Mouse (Mus musculus) kidney, postnatal 10 days (tissue): Measurements from ENCODE around the gene Dnah7a.
A peak's percentile ranks its signal among the peaks of the same experiment; 100 is the strongest.
"Not testable (repeated sequence)": the region's sequence is repeated elsewhere in the genome, so short reads cannot be mapped to it uniquely, and the experiment has no call there.

ENCODE experiments used
- DNase-seq: peaks from one replicate; pipeline ENCODE4 v3.0.0; 2021; ENCODE audit warnings: mixed read lengths

Dnah7a gene

GRCm38 (mm10) chr1:53706431-53707361, at the start of gene Dnah7a:
TSS of gene Dnah7a (minus strand) at chr1:53706784.
- peak; percentile 55 for DNase-seq

DNA sequence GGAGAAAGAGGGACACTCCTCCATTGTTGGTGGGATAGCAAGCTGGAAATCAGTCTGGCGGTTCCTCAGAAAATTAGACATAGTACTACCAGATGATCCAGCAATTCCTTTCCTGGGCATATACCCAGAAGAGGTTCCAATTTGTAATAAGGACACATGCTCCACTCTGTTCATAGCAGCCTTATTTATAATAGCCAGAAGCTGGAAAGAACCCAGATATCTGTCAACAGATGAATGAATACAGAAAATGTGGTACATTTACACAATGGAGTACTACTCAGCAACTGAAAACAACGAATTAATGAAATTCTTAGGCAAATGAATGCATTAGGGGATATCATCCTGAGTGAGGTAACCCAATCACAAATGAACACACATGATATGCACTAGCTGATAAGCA, 46.9 kb upstream of the Dnah7a start:
- DNase-seq, result not testable (repeated sequence)

DNA sequence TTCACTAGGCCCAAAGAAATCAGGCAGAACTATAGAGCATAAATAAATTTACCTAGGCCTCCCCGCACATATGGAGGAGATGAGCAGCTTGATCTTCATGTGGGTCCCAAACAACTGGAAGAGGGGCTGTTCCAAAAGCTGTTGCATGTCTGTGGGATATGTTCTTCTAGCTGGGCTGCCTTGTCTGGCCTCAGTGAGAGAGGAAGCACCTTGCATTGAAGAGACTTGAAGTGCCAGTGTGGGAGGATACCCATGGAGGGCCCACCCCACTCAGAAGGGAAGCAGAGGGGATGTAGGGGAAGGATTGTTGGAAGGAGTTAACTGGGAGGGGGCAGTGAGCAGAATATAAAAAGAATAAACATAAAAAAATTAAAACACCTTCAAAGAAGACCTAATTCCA, 44.6 kb upstream of the Dnah7a start:
- DNase-seq, result no peak

DNA sequence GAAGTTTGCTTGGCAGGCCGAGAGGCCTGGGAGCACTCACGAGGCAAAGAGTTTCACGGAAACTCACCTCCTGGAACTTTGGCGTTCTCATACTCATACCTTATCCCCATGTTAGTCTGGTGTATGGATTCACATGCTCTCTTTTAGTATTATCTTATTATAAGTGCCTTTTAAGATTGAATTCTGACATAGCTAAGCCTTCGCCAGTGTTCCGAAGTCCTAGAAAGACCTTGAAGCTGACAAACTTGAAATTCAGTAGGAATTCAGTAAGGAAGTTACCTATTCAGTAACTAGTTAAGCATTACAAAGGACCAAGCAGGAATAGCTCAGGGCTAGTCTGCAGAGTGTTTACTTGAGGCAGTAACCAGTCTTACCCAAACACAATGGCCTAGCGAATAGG, 44.1 kb upstream of the Dnah7a start:
- DNase-seq, result not testable (repeated sequence)

GRCm38 (mm10) chr1:53749881-53750385, 43.3 kb upstream of the Dnah7a start:
- not testable (repeated sequence) for DNase-seq

GRCm38 (mm10) chr1:53748571-53748970, 42.0 kb upstream of the Dnah7a start:
- no peak for DNase-seq

DNA sequence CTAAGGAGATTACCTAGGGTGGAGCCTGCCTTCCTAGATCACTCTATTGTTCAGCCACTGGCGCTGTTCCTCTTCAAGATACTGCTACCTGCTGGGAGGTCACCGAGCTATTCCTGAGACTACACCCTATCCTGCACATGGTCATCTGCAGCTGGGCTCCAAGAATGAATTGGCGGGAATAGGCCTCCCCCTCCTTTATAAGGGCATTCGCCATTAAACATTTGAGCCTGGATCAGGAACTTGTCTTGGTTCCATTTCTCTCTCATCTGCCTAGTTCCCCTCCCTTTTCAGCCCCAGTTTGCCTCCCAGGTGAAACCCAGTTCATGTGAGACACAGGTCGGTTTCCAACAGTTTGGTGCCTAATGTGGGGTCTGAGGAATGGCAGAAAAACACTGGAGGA, 39.4 kb upstream of the Dnah7a start:
- no peak for DNase-seq

- DNase-seq, result no peak
Observed at GRCm38 (mm10) chr1:53741742-53742458, 35.3 kb upstream of the Dnah7a start.

GRCm38 (mm10) chr1:53740777-53741336, 34.3 kb upstream of the Dnah7a start:
- no peak for DNase-seq

DNA sequence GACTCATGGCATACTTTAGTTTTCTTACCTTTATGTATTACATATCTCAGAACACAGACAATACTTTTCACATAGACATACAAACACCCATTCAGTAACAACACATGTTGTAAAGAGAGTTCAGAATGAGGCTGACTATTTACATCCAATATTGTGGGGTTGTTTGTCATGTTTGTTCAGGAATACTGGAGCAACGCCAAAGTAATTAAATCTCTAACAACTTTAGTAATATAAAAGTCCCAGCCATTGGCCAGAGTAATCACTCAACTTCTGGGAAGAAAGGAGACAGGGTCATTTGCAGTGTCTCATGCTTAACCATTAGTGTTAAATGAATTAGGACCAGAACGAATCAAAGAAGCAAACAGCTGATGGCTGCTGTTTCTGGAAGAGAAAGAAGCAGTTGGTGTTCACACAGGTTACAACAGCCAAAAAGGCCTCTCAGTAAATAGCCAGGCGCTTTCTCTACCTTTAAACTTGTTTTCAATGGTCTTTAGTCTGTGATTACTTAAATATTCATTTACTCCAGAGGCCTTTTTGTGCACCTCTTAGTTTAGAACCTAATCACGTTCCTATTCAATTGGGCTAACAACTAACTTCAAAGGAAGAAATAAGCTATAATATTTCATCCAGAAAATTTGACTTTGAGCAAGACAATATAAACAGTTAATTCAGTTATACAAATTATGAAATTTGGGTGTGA, 33.6 kb upstream of the Dnah7a start:
- DNase-seq, result not testable (repeated sequence)

- no peak for DNase-seq
Observed at GRCm38 (mm10) chr1:53736583-53736982, 30.0 kb upstream of the Dnah7a start.

- DNase-seq, result no peak
Observed at GRCm38 (mm10) chr1:53728489-53729225, 22.1 kb upstream of the Dnah7a start.

GRCm38 (mm10) chr1:53726883-53727282, 20.3 kb upstream of the Dnah7a start:
- DNase-seq, result no peak

DNA sequence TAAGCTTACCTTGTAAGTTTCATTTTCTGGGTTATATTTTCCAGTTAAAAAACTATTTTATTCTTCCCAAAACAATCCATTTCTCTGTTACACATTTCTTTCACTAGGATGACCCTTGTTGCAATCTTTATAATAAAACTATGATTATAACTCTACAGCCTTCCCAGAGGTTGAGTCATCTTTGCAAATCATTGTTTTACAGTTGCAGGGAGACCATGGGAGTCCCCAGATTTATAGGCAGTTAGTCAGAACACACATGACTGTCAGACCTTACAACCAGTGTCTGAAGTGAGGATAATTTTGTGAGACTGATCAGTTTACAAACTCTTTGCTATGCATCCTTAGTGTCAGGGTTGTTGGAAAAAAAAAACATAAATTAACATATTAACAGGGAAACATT, 14.8 kb upstream of the Dnah7a start:
- no peak for DNase-seq

DNA sequence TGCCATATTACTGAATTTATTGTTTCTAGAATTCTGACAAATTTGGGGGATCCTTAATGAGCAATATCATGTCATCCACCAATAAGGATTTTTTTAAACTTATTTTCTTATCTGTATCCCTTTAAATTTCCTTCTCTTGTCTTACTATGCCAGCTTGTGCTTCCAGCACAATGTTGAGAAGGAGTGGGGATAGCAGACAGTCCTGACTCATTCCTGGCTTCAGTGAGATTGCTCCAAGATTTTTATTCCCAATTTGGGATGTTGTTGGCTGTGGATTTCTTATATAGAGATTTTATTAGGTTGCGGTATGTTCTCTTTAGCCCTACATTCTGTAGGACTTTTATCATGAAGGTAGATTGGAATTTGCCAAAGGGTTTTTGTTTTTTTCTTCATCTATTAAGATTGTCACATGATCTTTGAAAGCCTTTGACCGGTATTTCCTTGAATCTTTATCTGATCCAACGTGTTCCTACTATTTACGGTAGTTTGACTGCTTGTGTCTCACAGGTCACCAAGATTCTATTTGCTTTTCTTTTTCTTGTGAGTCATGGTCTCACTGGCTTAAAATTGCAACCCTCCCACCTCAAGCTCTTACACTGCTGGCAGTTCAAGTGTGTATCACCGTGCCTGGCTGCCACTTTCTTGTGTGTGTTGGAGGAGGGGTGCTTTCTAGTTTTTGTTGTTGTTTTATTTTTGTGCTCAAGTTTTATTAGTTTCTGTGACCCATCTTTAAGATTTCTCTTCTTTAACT, 14.2 kb upstream of the Dnah7a start:
- no peak for DNase-seq

- DNase-seq, result no peak
Observed at GRCm38 (mm10) chr1:53715966-53716515, 9.5 kb upstream of the Dnah7a start.

DNA sequence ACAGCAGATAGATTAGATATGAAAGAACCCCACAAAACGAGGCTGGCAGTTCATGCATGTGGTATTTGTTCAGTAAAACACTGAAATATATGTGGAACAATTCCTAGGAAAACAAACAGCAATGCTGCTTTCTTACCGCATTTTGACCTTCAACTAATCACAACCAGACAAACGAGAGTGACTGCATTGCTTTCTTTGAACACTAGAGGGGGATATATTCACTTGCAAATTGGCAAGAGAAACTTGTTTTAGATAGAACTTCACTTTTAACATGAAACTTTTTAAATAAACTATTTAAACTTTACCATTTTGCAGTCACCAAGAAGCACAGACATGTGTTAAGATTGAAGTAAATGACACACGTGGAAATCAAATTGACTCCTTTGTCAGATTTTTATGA, 8.9 kb upstream of the Dnah7a start:
- DNase-seq, result no peak

GRCm38 (mm10) chr1:53713383-53713782, 6.8 kb upstream of the Dnah7a start:
- DNase-seq, result not testable (repeated sequence)

DNA sequence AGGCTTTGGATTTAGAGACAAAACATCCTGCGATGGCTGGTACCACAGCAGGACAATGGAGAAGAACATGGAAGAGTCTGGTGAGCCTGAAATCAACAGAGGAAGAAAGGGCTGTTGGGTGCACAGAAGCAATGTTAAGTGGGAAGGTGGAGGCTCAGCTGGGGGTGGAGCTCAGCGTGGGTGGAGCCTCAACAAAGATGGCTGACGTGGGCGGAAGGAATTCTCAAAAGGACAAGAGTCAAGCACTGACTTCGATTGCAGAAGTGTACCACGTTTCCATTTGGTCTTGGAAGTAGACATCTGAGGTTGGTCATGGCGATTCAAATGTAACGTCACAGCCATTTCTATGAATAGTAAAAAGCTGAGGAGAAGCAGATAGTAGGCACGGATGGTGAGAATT, 4.5 kb upstream of the Dnah7a start:
- no peak for DNase-seq

GRCm38 (mm10) chr1:53709602-53710001, 3.0 kb upstream of the Dnah7a start:
- DNase-seq, result not testable (repeated sequence)

- no peak for DNase-seq
Observed at GRCm38 (mm10) chr1:53704164-53704563, 2.4 kb downstream of the Dnah7a start.
